Mouse (Mus musculus): ENCODE data around the gene Igsf11.

Gene Igsf11

GRCm38 (mm10) chr16:38920488-38920887 is 28.0 kb downstream of the Igsf11 start:
- in situ Hi-C loops (cut with MboI; ENCODE audit: low pct_unique_long_range_greater_than_20kb in 1 of 2, low sequenced_read_pairs in 2 of 2, unreplicated experiment in 1 of 2) = no loop called here

DNA sequence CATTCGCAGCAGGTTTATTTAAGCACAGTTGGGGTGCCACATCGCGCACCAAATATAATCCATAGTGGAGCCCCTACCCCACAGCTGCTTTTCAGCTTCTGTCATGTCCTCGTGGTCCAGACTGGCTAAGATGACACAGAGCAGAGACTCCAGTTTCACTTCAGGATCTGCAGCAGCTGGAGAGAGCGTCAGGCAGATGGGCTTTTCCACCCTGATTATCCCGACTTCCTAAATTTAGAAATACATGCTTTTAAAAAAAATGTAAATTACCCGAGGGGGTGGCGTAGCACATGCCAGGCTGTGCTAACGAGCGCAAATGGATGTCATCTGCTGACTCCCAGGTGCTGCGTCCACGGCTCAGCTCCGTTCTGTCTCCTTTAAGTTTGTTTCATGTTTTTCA is 32.5 kb downstream of the Igsf11 start:
- in situ Hi-C loops (cut with MboI; ENCODE audit: low pct_unique_long_range_greater_than_20kb in 1 of 2, low sequenced_read_pairs in 2 of 2, unreplicated experiment in 1 of 2) = no loop called here

GRCm38 (mm10) chr16:38928760-38929159 is 36.3 kb downstream of the Igsf11 start:
- in situ Hi-C loops (cut with MboI; ENCODE audit: low pct_unique_long_range_greater_than_20kb in 1 of 2, low sequenced_read_pairs in 2 of 2, unreplicated experiment in 1 of 2) = no loop called here

DNA sequence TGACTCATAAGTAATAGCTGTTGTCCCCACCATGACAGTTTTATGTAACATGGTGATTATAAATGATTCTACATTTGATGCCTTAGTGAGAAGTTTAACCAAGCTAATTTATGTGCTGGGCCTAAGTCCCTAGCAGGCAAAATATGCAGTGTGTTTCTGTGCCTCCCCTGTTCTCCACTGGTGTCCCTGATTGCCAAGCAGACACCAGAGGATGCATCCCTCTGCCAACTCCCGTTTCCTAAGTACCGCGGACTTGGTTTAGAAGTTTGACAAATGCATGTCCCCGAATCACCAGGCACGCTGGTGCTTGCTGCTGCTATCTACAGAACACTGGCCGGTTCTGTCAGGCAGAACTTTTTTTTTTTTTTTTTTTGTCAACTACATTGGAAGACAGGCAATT is 39.0 kb downstream of the Igsf11 start:
- in situ Hi-C loops (cut with MboI; ENCODE audit: low pct_unique_long_range_greater_than_20kb in 1 of 2, low sequenced_read_pairs in 2 of 2, unreplicated experiment in 1 of 2) = no loop called here

GRCm38 (mm10) chr16:38940805-38941204 is 48.3 kb downstream of the Igsf11 start:
- in situ Hi-C loops (cut with MboI; ENCODE audit: low pct_unique_long_range_greater_than_20kb in 1 of 2, low sequenced_read_pairs in 2 of 2, unreplicated experiment in 1 of 2) = no loop called here

DNA sequence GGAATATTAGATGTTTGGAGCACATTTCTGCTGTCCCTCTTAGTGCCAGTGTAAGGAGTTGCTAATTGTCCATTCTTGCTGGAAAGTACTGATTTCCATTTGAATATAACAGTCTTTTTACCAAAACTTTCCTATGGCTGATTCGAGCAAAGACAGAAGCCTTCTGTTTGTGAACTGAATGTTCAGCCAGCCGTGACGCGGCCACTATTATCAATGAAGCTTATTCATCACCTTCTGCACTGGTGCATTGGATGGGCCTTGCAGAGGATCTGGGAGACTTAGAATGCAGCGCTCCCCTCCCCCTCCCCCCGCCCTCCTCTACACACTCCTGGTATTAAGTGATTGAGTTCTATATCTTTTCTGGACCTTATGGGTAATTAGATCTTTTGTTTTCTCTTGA is 48.8 kb downstream of the Igsf11 start:
- in situ Hi-C loops (cut with MboI; ENCODE audit: low pct_unique_long_range_greater_than_20kb in 1 of 2, low sequenced_read_pairs in 2 of 2, unreplicated experiment in 1 of 2) = no loop called here

DNA sequence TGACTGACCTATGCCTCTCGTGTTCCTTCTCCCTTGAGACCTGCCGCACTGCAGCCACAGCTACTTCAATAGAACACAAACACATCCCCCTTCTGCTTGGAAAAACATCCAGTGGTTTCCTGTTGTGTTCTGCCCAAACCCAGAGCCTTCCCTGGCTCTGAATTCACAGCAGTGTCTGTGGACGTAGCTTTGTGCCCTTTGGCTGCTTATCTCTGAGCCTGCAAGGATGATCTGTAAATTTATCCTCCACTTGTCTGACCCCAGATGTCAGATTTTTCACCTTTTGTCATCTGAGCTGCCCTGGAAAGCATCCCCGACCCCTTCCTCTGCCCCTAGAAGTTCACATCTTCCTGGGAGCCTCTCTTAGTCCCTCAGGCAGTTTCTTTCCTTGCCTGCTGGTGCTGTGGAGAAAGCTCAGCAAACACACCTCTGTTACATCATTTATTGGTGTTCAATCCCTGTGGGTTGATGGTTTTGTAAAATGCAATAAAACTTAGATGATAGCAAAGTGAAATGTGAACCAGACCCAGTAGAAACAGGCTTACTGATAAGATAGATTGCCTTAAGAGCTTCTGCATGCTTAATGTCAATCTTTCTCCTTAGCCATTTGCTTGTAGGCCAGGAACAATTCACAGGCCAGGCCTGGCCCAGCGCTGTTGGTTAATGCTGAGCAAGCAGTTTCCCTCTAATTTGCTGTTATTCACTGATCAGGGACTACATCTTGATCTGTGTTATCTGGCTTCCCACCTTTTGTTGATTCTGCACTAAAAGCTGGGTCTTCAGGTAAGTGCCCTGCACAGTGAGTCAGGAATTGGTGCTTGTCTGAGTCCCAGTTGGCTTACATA is 51.5 kb downstream of the Igsf11 start:
- in situ Hi-C loops (cut with MboI; ENCODE audit: low pct_unique_long_range_greater_than_20kb in 1 of 2, low sequenced_read_pairs in 2 of 2, unreplicated experiment in 1 of 2) = no loop called here

DNA sequence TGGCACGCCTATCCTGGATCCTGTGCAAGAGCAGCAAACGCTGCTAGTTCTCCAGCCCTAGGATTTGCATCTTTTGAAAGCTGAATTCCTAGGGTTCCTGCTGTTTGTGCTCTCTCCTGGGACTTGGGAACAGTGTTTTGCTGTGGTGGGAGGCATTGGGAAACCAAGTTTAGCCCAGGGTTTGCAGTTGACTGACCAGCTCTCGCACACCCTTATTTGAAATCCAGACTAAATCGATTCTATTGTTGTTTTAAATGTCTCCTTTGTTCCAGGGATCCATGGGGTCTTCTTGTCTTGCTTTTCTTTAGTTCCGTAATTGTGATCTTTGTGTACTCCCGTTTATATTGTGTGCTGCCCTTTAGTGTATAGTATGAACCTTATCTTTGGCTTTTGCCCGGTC is 52.6 kb downstream of the Igsf11 start:
- in situ Hi-C loops (cut with MboI; ENCODE audit: low pct_unique_long_range_greater_than_20kb in 1 of 2, low sequenced_read_pairs in 2 of 2, unreplicated experiment in 1 of 2) = no loop called here

GRCm38 (mm10) chr16:38945581-38945981 is 53.1 kb downstream of the Igsf11 start:
- in situ Hi-C loops (cut with MboI; ENCODE audit: low pct_unique_long_range_greater_than_20kb in 1 of 2, low sequenced_read_pairs in 2 of 2, unreplicated experiment in 1 of 2) = no loop called here

DNA sequence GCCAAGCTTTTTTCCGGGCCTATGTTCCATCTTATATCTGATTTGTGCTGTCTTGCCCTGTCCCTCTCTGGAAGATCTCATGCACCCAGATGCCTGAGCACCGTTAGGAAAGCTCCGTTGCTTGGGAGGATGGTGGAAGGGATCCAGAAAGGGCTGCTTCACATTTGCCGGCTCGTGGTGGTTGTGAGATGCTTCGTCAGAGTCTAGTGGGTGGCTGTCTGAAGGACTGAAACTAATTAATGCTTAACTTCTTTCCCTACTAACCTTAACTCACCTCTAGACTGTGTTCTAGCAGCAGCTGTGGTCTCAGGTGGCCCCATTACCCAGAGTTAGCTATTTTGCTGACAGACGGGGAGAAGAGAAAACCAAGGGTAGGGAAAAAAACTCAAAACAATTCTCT is 54.0 kb downstream of the Igsf11 start:
- in situ Hi-C loops (cut with MboI; ENCODE audit: low pct_unique_long_range_greater_than_20kb in 1 of 2, low sequenced_read_pairs in 2 of 2, unreplicated experiment in 1 of 2) = no loop called here

DNA sequence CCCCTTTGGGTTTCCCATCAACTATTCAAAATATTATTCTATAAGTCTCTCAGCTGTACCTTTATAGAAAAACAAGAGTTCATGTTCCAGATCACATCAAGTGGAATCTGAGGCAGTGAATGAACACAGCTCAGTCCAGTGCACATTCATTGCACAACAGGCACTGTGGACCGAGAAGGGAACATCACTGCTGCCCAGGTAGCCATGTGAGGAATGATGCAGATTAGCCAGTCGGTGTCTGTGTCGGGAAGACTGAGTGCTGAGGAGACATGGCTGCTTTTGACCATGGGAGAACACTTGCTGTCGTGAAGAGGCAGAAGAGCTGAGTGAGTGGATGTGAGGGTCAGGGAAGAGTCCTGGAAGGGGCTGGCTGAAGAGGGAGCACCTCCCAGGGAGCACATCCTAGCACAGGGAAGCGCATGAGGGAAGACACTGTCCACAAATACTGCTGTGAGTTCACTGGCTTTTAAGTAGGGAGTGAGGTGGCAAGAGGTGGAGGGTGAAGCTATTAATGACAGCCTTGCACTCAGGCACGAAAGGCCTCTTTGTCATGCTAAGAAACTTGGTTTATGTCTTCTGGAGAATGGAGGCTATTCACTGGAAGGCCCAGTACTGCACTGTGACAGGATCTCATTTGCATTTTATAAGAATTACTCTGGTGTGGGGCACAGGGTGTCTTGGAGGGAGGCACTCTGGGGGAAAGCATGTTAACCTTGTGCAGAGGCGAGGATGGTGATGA is 54.8 kb downstream of the Igsf11 start:
- in situ Hi-C loops (cut with MboI; ENCODE audit: low pct_unique_long_range_greater_than_20kb in 1 of 2, low sequenced_read_pairs in 2 of 2, unreplicated experiment in 1 of 2) = no loop called here

GRCm38 (mm10) chr16:38948441-38948840 is 56.0 kb downstream of the Igsf11 start:
- in situ Hi-C loops (cut with MboI; ENCODE audit: low pct_unique_long_range_greater_than_20kb in 1 of 2, low sequenced_read_pairs in 2 of 2, unreplicated experiment in 1 of 2) = no loop called here

DNA sequence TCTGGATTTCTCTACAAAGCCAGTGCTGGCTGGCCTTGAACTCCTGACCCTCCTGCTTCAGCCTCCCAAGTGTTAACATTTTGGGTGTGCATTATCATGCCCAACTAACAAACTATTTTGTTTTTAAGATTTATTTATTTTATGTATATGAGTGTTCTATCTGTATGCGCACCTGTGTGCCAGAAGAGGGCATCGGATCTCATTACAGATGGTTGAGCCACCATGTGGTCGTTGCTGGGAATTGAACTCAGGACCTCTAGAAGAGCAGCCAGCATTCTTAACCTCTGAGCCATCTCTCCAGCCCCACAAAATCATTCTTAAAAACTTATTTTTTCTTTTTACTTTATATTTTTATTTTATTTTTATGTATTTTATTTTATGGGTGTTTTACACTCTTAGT is 60.4 kb downstream of the Igsf11 start:
- in situ Hi-C loops (cut with MboI; ENCODE audit: low pct_unique_long_range_greater_than_20kb in 1 of 2, low sequenced_read_pairs in 2 of 2, unreplicated experiment in 1 of 2) = no loop called here

DNA sequence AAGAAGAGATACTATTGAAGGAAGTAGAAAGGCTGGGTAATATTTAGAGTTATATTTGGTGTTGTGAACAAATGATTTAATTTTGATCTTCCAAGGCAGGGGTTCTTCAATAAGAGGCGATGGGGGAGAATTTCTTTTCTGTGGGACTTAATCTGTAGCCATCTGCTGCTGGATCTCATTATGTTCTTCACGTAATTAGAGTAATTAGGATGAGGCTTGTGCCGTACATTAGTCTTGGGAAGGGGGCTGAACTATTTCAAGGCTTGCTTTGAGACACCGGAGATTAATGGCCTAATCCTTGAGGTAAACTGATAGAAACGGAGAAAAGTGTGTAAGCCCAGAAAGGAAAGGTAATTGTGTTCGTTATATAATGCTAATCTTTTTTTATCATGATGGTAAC is 61.4 kb downstream of the Igsf11 start:
- in situ Hi-C loops (cut with MboI; ENCODE audit: low pct_unique_long_range_greater_than_20kb in 1 of 2, low sequenced_read_pairs in 2 of 2, unreplicated experiment in 1 of 2) = no loop called here

DNA sequence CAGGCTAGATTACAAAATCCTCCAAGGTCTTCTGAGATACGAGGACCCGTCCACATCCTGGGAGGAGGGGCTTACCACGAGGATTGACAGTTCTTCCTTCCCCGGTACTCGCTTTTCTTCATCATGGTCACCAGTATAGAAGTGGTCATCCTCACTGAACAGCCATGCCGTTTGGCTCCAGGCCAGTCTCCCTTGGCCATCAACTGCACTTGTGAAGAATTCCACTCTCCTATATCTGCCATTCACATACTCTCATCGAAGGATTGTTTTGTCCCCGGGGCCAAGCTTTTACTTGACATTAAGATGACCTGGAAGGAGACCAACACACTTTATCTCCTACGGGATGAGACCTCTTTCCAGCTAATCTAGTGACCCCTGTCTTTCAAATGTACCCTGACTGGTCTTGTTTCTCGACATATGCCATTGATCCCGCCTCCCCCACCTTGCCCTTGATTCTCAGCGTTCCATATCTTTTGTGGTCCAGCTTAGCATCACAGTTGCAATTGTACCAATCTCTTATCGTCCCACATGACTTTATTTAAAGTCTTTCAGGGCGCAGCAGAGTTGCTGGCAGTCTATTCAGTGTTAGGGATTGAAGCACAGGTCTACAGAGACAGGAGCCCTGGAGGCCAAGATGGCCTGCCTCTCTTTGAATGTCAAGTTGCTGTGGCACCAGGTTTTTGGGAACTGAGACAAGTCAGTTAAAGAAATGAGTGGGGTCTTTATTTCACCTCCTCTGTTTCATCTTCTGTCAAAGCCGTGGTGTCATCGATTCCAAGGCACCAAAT is 62.2 kb downstream of the Igsf11 start:
- in situ Hi-C loops (cut with MboI; ENCODE audit: low pct_unique_long_range_greater_than_20kb in 1 of 2, low sequenced_read_pairs in 2 of 2, unreplicated experiment in 1 of 2) = no loop called here

GRCm38 (mm10) chr16:38955296-38955695 is 62.8 kb downstream of the Igsf11 start:
- in situ Hi-C loops (cut with MboI; ENCODE audit: low pct_unique_long_range_greater_than_20kb in 1 of 2, low sequenced_read_pairs in 2 of 2, unreplicated experiment in 1 of 2) = no loop called here

DNA sequence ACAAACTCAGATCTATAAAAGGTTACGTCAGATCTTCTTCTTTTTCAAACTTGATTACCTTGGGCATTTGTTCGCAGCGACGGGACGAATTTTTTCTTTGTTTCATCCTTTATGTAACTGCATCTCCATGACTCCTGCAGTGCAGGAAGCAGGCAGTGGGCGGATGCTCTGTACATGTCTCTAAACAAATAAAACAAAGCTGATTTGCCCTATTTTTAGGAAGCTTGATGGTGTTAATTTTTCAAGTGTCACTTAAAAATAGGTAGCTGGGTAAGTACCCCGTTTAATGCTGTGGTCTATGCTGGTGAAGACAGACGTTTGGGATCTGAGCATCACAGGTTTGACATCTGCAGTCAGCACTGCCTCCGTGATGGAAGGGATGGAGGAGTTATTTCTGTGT is 66.3 kb downstream of the Igsf11 start:
- in situ Hi-C loops (cut with MboI; ENCODE audit: low pct_unique_long_range_greater_than_20kb in 1 of 2, low sequenced_read_pairs in 2 of 2, unreplicated experiment in 1 of 2) = no loop called here

DNA sequence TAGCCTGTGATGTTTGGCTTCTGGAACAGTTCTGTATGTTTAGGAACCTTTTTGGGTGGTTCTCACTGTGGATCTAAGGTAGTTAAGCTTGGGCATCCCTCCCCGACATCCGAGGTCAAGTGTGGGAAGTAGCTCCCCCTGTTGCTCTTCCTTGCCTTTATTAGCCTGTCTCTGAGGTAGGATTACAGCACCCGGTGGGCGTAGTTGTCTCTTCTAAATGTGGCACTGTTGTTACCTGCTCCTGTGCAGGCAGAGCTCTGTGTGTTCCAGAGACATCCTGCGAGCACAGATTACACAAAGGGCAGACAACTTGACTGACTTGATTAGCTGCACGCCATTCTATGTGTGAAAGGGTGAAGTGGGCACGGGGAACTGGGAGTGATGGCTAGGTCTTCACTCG is 68.1 kb downstream of the Igsf11 start:
- in situ Hi-C loops (cut with MboI; ENCODE audit: low pct_unique_long_range_greater_than_20kb in 1 of 2, low sequenced_read_pairs in 2 of 2, unreplicated experiment in 1 of 2) = no loop called here

- in situ Hi-C loops (cut with MboI; ENCODE audit: low pct_unique_long_range_greater_than_20kb in 1 of 2, low sequenced_read_pairs in 2 of 2, unreplicated experiment in 1 of 2) = no loop called here
These were observed 69.4 kb downstream of the Igsf11 start for GRCm38 (mm10) chr16:38961865-38962264.

All from mouse embryonic stem cell (cell line).